Mouse (Mus musculus) adrenal gland, adult 8-10 months (tissue): ENCODE measurements around the gene Gtdc1. TPM values are rescaled to one million over a fixed set of nuclear protein-coding genes. Genes with fewer than 3 reads are reported as not detected.
"Not testable (repeated sequence)": the region's sequence is repeated elsewhere in the genome, so short reads cannot be mapped to it uniquely, and the experiment has no call there.

Experiments used
- DNase-seq: peaks from one replicate; pipeline ENCODE4 v3.0.0; 2022
- total RNA-seq, 4 experiments: library from RNA; stranded (reverse); gene quantifications; 2 replicates each; pipeline ENCODE4 v1.2.4; 2022

Gene Gtdc1
- total RNA-seq, 4 experiments from 2014 or later = 13.0 to 19.7 (median 16.5) TPM

- no peak for DNase-seq
These were observed 190.8 kb downstream of the Gtdc1 start for GRCm38 (mm10) chr2:44736618-44737017.

- no peak for DNase-seq
These were observed 206.0 kb downstream of the Gtdc1 start for GRCm38 (mm10) chr2:44721461-44721860.

GRCm38 (mm10) chr2:44705883-44706615, 221.4 kb downstream of the Gtdc1 start:
- no peak for DNase-seq

DNA sequence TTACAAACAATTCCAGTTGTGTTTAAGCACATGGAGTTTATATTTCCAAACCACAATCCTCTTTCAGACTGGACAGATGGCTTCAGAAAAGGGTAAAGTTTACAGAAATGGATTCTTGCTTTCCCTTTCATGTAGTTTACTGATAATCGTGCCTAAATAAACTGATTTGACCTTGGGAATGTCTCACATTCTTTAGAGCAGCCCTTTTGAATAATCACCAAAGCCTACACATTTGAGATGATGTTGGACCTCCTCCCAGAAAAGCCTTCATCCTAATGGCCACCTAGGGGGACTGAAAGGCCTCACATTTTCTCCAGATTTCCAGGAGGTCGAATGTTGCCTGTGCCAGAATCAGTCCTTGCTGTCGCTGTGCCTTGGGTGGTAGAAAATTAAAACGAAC, 227.2 kb downstream of the Gtdc1 start:
- no peak for DNase-seq

DNA sequence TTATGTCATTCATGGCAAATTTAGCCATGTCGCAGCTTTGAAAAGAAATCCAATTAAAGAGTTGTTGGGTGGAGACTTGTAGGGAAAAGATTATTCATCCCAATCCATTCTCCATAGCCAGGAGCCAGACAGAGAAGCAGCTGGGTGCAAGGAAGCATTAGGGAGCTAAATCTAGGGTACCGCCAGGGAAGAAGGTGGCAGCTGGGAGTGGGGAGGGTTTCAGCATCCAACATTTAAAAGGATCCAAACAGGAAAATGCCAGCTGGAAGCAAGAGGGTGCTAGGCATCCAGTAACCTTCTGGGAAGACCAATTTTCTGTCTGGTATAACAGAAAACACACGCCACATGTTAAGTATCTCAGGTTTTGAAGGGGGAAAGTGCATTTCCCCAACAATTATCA, 231.0 kb downstream of the Gtdc1 start:
- DNase-seq = no peak

DNA sequence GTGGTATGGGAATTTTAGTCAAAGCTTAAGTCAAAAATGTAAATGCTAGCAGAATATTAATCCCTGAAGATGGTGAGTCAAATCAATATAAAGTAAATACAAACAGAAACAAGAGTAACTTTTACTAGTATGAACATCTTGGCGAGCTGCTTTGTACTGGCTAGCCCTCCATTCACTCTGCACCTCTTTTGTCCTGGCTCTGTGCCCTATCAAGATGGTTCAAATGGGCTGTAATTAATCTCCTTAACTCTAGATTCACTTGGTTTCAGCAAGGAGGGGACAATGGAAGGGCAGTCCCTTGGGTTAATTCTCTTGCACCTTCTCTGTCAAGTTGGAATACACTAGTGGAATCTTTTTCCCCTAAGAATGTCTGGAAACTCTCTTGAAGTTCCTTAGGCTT, 233.6 kb downstream of the Gtdc1 start:
- DNase-seq = no peak

DNA sequence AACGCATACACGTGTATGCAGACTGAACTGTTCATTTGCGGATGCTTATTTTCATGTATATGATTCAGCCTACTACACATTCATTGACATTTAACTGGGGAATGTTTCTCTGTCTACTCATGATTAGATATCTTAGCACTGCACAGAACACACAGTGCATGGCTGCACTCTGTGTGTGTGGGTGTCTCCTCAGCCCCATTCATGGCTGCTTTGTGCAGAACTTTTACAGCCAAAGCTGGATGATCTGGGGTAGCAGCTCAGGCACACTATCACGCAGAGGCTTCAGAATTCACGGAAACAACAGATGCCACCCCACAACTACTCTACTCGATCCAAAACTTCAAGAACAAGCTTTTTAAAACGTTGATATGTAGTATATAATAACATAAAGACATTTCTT, 263.4 kb downstream of the Gtdc1 start:
- DNase-seq = no peak

- DNase-seq = no peak
These were observed 267.6 kb downstream of the Gtdc1 start for GRCm38 (mm10) chr2:44659870-44660269.

- no peak for DNase-seq
These were observed 268.4 kb downstream of the Gtdc1 start for GRCm38 (mm10) chr2:44659011-44659410.

DNA sequence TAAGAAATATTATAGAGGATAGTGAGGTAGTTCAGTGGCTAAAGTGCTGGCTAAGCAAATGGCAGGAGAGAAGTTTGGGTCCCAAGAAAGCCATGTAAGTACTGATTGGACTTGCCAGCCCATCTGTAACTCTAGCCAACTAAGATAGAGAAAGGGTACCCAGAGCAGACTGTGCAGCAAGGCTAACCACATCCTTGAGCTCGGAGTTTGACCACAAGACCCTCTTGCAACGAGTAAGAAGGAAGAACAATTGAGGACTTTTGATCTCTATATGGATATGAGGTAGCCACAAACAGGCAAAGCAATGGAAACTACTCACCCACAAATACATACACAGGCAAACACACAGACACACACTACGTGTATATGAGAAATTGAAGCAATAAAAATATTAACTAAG, 278.9 kb downstream of the Gtdc1 start:
- DNase-seq = no peak

GRCm38 (mm10) chr2:44646398-44646797, 281.1 kb downstream of the Gtdc1 start:
- no peak for DNase-seq

GRCm38 (mm10) chr2:44639370-44639769, 288.1 kb downstream of the Gtdc1 start:
- DNase-seq = no peak

GRCm38 (mm10) chr2:44638157-44638556, 289.3 kb downstream of the Gtdc1 start:
- no peak for DNase-seq

DNA sequence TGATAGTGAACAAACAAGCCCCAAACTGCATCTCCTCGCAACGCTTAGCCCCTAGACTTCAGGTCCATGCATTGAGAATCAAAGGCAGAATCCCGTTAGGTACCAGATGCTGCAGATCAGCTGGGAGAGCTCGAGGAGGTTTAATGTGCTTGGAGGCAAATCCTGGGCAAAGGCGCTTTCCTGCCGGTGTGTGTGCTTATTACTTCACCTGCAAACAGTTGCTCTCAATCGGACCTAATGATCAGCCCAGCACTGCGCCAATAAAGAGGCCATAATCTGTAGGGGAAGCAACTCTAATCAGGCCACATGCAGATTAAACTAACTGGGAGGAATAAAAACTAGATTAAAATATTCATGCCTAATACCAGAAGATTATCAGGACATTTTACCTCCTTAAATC, 293.5 kb downstream of the Gtdc1 start:
- no peak for DNase-seq

DNA sequence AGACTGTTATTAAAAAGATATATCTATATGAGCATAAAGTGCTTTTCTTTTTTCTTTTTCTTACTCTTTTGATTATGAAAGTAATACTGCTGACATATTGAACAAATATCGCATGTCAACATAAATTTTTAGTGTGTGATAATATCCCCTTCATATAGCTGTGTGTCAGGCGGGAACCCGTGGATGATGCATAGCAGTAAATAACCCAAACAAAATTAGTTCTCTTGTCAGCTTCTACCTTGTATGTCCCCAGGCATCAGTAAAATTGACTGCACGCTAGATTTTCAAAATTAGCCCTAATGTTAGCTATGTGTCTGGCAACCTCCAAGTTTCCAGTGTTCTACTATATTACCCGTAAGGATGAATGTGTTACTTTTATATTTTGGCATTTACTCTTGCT, 294.4 kb downstream of the Gtdc1 start:
- DNase-seq = no peak

DNA sequence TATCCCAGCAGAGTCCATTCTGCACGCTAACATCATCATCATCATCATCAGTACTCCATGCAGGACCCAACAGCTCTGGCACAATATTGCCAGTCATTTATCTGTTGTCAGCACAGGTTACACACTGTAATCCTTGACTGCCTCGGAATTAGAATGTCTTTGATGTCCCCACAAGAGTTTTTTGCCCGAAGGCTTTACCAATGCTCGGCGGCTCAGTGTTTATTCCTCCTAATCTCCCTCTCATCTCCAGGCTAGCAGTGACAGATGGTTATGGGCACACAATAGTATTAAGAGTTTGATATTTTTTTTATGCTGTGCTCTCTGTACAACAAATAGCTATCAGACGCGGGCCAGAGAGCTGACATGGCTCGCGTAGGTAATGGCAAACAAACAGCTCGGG, 294.9 kb downstream of the Gtdc1 start:
- DNase-seq = no peak

DNA sequence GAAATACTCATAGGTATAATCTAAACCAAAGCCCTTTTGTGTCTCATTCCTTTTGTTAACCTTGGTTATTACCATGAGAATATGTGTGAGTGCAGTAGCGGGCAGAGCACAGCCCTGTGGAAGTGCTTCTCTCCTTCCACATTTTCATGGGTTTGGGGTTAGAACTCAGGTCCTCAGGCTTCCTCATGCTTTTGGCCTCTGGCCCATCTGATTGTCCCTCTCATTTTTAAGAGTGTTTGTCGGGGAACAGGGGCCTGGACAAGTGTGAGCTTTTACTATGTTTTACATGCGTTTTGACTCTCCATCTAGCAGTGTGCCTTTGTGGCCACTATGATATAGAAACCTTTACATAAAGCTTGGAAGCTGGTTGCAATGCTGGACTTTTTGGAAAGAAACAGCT, 296.4 kb downstream of the Gtdc1 start:
- no peak for DNase-seq

GRCm38 (mm10) chr2:44628778-44629177, 298.7 kb downstream of the Gtdc1 start:
- no peak for DNase-seq

DNA sequence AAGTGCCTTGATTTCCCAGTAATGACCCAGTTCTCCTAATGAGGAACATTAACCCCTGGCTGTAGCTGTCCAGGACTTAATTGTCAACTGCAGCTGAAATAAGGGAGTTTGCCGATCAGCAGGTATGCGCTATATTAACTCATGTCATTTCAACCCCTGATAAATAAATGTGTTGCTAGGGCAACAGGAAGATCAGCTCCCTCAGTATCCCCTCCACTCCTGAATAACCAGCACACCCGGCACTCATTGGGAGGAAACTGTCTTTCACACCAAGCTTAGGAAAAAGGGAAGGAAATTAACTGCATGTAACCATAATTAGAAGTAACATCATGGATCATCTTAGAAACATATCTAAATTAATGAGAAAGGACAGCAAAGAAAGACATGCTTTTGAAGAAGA, 302.3 kb downstream of the Gtdc1 start:
- no peak for DNase-seq

GRCm38 (mm10) chr2:44622471-44622870, 305.0 kb downstream of the Gtdc1 start:
- no peak for DNase-seq

GRCm38 (mm10) chr2:44599653-44600052, 327.8 kb downstream of the Gtdc1 start:
- not testable (repeated sequence) for DNase-seq

- DNase-seq = no peak
These were observed 333.2 kb downstream of the Gtdc1 start for GRCm38 (mm10) chr2:44594276-44594675.

- DNase-seq = no peak
These were observed 336.6 kb downstream of the Gtdc1 start for GRCm38 (mm10) chr2:44590881-44591280.

DNA sequence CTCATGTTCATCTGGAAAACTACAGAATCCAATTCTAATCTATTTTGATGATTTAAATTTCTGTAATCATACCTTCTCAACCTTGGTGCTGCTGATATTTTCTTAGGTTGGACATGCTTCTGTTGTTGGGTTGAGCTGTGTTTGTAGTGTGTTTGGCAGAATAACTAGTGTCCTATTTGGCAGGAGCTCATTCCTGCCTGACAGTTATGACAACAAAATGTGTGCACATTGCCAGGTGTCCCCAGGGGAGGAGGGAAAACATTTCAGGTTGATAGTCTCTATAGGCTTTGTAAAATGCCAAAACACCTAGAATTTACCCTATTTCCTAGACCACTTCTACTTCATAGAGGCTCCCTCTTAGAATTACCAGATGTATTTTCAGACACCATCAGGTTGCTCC, 343.4 kb downstream of the Gtdc1 start:
- DNase-seq = no peak

DNA sequence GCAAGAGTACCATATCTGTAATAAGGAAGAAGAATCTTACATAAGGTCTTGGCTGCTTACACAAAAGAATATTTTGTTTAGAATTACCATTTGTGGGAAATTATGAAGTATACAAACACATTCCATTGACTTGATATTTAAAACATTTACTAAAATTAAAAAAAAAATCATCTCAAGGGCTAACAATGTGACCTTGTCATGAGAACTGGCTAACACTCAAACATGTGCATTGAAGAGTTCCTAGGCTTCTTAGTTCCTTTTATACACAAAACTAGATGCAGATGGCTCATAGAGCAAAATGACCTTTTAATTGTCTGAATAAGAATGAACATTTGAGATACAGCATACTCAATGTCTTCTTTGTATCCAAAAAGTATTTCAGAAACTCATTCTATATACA, 344.0 kb downstream of the Gtdc1 start:
- DNase-seq = no peak
